Mouse (Mus musculus): ENCODE measurements at regions not wholly inside any gene's neighbourhood (a gene's known extent, or its start where the extent isn't known, plus 50 kb on each side); places are given as distances from the start of the nearest gene placed in this dataset.

DNA sequence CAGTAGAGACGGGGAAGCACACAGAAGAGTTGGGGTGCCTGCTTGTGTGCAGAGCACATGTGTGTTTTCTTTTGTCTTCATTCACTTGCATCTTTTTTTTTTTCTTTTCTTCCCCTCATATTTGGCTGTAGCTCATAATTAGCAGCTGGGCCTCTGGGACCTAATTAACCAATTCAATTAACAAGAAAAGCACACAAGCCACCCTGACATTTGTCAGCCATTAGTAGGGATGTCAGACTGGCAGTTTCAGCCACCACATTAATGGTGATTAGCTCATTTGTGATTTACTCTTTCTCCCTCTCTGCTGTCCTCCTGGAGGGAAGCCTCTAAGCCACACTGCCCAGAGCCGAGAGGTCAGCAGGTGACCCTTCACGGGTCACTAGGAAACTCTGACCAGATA lies 96.7 kb upstream of the Habp2 start:
- DNase-seq, result no peak

DNA sequence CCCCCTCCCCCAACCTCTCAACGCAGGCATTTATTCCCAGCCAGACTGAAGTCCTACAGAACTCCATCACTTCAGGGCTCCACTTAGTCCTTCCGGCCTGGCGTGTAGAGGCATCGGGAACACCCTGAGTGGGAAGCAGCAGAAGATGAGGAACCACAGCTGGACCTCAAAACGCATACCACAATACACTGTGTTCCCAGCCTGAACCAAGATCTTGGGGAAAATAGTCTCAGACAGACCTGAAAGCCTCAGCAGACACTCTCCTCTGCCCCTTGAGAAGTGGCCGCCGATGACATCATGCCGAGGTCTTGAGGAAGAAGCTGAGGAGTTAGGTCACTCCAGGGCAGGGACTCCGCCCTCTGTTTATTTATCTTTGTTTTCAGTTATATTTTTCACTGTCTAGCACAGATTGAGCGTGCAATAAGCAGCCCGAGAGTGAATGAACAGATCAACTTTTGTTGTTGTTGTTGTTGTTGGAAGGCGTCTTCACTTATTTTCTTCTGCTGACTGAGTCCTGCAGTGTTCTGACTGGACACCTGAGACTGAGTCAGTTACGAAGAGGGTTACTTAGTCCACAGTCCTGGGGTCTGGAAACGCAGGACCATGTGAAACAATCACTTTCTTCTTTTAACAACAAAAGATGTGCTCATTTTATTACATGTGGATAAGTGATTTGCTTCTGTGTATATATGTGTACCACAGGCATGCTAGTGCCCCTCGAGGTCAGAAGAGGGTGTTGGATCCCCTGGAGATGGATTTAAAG lies 88.3 kb upstream of the Habp2 start:
- no peak for DNase-seq

DNA sequence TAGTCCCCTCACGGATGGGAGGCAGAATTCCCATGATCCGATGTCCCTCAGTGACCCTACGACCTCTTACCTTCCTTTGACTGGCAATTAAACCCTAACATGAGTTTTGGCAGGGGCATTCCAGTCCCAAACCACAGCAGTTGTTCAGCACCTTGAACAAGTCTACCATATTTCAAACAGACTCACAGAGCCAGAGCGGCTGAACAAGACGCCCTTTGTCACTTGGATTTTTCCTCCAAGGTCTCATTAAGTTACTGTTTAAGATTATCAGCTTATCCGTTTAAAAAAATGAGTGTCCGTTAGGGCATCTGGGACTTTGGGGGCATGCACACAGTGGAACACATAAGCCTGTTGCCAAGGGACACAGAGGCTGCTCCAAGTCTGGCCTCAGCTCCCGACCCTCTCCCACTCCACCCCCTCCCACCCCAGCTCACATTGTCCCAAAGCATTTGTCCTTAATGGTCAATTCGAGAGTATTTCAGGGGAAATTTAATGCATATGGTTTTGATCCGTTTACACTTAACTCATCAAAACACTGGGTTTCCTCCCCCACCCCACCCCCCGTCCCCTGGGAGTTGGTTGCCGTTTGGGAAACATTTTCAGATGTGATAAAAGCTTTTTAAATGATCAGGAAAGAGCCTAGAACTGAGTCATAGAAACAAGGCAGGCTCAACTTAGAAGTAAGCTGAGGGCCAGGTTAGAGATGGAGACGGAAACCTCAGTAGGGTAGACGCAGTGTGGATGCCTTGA lies 87.4 kb upstream of the Habp2 start:
- DNase-seq, result no peak

DNA sequence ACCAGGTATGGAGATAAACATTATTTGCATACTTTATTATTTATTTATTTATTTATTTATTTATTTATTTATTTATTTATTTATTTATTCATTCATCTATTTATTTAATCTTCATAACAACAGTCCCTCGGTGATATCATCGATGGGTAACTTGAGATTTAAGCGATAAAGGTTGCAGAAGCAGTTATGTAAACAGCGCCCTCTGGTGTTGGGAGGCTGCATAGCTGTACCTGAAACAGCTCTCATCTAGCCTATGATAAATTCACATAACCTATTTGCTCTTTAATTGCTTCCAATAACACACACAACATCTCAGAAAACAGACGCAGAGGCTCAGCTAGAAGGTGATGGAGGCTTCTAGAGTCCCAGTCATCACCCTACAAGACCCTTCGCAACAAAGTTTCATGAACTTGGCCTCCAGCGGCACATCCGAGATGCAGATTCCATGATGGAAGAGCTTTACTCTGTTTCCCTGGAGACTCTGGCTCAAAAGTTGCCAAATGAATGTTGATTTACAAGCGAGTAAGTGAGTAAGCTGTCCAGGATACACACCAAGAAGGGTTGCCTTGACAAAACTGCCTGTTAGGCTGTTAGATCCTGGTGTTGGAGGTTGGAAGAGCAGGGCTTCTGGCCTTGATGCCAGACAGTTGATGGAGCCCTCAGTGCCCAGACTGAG lies 85.8 kb upstream of the Habp2 start:
- no peak for DNase-seq

DNA sequence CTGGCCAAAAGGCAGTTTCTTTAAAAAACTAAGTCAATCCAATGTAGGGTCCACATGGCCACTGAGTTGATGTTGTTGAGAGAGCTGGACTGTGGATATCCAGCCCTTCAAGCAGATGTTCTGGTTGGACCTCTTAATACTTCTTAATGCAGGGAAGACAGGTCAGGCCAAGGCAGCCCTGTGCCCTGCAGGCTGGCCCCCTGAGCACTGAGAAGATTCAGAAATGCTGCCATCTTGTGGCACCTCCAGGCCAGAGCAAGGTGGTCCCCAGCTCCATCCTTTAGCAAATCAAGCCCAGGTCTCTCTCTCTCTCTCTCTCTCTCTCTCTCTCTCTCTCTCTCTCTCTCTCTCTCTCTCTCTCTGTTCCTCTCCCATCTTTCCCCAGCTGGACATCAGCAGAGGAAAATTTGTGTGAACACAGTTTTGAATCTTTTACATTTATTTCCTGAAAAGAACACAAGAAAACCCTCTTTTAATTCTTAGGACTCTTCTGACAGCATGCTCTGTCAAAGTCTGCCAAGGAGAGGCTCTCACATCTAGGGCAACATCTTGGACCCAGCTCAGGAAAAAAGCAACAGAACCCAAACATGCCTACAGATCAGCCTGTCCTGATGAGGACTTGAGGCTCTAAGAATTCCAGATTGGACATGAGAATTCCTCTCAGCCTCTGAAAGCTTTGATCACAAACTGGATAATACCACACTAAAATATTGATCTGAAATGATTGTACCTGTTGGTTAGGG lies 85.0 kb upstream of the Habp2 start:
- DNase-seq, result no peak

DNA sequence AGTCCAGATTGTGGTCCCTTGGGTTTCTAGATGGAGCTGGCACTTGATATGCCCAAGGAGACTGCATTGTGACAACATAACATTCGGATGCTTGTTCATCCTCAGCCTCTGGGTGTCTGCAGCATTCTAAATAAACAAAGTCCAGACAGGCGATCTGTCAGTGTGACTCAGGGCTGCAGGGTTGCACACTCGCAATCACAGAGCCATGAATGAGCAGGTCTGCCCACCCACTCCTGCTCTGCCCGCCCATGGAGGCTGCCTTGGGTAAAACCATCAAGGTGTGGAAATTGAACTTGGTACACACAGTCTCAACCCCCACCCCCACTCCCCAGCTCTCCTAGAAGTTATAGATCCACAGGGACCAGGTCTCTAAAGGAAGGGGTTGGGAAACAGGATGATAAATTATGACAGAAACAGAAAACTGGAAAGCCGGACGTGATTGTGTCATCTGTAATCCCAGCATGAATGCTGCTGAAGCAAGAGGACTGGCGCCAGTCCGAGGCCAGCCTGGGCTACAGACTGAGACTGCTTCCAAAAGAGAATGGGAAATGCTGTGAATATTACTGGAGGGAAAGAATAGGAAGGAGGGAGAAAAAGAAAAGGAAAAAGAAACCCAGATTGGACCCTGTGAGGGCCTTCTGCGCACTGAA lies 84.3 kb upstream of the Habp2 start:
- DNase-seq, result no peak

DNA sequence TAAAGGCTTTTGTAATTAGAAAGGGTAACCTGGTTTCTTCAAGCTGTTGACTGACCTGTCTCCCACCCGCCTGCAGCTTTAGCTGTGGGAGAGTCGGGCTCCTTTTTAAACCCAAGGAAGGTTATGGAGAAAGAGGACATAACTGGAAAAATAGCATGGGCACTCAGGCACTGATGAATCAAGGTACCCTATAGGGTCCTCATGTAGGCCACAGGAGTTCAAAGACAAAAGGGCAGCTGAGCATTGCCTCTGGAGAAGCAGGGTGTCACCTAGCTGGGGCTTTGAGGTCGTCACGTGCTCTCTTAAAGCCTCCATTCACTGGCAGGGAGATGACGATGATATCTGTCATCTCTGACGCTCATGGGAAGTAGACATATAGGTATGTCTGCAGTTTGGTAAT lies 68.4 kb upstream of the Habp2 start:
- no peak for DNase-seq

DNA sequence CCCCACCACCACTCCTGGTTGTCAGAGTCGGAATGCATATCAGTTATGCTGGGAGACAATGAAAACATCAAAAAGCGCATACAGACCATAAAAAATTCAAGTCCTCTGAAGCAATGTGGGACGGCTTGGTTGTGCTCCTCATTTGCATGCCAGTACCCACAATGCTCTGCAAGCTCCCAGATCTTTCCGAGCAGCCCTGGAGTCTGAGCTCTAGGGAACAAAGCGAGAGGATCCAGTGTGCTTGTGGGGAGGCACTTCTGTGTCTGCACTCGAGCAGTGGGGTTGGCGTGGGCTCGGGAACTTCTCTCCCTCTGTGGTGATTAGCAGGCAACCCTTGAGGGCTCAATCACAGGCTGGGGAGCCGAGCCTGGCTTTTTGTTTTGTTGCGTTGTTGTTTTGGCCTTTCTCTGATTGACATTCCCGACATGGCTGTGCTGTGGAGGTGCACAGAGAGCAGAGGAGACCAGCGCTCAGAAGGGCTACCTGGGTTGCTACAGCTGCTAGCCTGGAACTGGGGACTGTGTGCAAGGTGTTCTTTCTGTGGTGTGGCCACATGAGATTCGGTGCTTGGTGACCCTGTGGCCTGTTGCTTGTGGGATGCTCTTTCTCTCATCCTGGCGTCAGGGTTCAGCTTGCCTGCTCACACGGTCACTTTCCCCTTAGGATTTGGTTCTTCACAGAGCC lies 66.1 kb upstream of the Habp2 start:
- no peak for DNase-seq

DNA sequence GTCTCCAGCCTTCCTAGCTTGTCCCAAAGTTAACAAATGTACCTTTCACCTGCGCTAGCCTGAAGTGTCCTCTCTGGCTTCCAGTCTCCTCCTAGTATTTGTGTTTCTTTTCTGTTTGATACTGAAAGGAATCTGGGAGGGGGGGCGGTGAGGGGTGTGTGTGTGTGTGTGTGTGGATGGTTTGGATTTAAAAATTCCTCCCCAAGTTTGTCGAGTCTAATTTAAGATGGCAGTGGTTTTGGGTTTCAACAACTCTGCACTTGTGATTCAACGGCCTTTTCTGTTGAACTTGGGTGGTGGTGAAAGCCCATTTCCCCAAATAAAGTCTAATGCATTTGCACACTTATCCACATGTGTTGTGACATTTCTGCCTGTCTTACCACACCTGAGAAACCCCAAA lies 64.4 kb upstream of the Habp2 start:
- DNase-seq, result no peak

DNA sequence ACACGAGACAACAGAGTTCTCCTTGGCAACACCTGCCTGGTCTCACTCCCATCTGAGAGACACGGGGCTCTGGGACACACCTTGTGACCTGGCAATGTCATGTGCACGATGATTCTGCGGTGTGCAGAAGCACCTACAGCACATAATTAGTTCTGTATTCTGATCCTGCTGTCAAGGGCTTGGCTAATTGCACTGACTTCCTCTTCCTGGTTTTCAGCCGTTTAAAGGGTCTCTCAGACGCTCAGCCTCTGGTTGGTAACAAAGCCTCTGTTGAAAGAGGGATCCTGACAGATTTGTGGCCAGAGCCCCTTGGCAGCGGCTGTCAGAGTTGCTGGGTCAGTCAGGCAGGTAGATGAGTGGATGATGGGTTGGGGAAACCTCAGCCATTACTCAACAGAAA lies 61.9 kb upstream of the Habp2 start:
- DNase-seq, result no peak

DNA sequence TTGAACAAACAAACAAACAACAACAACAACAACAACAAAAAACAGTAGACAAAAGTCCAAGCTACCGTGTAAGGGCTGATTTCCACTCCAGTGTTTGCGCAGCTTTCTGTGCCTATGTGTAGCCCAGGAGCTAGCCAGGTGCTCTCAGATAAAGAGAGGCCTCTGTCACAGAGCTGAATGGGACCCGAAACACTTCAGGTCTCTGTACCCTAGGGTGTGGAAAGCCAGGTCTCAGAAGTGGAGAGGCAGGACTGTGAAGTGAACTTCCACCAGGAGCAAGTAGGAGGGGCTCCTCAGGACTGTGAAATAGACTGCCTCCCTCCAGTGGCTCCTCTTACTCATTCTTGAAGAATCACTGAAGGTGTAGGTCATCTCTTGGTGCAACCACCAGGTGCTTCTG lies 61.4 kb upstream of the Habp2 start:
- DNase-seq, result no peak

DNA sequence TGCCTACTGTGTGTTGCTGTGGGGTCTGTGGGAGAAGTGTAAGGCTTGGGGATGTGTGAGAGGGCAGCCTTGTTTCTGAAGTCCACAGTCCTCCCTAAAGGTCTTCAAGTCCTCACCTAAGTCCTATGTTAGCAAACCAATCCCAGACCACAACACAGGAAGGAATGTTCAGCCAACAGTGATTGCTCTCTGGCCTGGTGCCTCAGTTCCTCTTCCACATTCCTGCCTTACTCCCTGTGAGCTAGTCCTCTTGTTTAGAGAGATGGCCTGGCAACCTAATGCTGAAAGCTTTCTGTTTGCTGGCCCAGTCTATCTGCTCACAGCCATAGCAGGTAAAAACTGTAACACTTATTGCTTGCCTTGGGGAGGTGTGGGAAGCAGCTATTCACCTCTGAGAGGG lies 58.4 kb upstream of the Habp2 start:
- no peak for DNase-seq

DNA sequence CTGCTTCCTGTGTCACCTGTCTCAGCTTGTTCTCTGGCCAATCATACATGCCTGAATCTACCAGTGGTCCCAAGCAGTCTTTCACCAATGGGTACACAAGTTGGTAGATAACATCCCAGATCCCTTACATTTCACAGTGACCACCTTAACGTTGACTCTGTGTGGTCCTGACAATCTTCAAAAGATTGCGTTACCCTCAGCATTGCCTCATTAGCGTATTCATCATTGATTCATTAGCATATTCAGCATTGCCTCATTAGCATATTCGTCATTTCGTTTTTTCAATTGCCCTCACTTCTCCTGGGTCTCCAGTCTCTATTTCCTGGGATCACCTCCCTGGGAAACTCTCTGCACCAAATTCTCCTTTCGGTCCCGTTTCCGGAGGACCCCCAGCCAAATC lies 55.5 kb upstream of the Habp2 start:
- DNase-seq, result no peak

DNA sequence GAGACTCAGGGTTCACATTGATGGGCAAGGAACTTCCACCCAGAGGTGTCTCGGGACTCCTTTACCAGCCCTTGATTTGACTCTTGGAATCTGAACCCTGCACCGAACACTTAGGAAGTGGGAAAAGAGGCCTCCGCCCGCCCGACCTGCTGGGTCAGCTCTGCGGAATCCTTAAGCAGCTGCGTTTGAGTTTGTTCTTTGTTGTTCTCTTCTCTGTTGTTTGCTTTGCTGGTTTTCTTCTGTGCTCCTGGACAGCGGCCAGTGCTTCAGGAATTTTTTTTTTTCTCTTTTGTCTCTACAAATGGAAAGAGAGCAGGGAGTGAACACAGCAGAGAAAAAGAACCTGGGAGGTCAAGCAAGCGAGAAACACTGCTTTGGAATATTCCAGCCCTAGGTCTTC lies 55.1 kb upstream of the Habp2 start:
- no peak for DNase-seq

DNA sequence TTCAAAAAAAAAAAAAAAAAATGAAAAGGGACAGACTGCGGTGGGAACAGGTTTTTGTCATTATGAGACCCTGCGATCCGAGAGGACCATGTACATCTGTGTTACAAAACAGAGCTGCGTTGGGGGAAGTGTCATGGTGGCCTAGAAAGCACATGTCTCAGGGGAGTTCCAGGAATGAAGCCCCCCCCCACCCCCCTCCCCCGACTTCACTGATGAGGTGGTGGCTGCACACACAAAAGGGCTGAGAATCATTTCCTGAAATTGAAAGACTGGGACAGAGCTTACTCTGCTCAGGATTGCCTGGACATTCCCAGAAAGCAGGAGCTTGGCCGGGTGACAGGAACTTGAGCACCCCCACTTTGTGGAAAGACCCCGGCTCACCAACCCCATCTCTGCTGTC lies 54.7 kb upstream of the Habp2 start:
- DNase-seq, result no peak

DNA sequence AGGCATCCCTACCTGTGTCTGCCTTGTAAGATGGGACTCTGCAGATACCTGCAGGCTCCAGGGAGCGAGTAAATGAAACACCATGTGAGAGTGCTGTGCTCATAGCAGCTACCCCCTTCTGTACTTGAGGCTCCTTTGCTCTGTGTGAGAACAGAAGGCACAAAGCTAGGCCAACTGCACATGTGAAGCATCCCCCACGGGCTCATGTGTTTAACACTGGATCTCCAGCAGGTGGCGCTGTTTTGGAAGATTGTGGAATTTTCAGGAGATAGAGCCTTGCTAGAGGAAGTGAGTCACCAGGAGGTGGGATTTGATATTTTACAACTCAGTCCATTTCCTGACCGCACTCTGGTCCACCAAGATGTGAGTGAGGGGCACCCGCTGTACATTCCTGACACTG lies 54.0 kb upstream of the Habp2 start:
- no peak for DNase-seq

DNA sequence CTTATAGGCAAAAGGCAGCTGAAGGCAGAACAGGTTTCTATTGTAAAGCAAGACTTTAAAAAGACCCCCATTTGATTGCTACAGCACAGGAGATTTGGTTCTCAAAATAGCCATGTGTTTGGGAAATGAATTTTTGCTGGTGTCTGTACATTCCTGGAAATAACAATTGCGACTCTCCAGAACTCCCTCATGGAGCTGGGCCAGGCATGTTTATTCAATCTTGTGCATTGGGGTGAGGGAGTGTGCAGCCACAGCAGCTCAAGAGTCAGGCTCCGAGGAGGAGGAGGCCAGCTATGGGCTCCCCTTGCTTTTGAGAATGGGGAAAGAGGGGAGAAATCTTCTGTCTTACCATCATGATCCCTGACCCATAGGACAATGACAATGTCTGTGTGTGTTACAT lies 51.9 kb upstream of the Habp2 start:
- no peak for DNase-seq
